Mouse (Mus musculus) gastrocnemius, adult 8-10 months (tissue): ENCODE data around the gene Zbtb3. TPM values are rescaled to one million over a fixed set of nuclear protein-coding genes. Genes with fewer than 3 reads are reported as not detected.
"Not testable (repeated sequence)": the region's sequence is repeated elsewhere in the genome, so short reads cannot be mapped to it uniquely, and the experiment has no call there.

Source experiments
- DNase-seq, 2 experiments: peaks; one replicate each; pipeline ENCODE4 v3.0.0; 2022; ENCODE audit warnings: low spot score in 2 of 2
- total RNA-seq, 4 experiments: library from RNA; stranded (reverse); gene quantifications; 2 replicates each; pipeline ENCODE4 v1.2.4; 2022

Zbtb3 gene
- total RNA-seq, 4 experiments from 2014 or later, result 0.82 to 1.1 (median 0.90) TPM

GRCm38 (mm10) chr19:8803204-8803780 lies 937 bp downstream of the Zbtb3 start:
- DNase-seq, result no peak

DNA sequence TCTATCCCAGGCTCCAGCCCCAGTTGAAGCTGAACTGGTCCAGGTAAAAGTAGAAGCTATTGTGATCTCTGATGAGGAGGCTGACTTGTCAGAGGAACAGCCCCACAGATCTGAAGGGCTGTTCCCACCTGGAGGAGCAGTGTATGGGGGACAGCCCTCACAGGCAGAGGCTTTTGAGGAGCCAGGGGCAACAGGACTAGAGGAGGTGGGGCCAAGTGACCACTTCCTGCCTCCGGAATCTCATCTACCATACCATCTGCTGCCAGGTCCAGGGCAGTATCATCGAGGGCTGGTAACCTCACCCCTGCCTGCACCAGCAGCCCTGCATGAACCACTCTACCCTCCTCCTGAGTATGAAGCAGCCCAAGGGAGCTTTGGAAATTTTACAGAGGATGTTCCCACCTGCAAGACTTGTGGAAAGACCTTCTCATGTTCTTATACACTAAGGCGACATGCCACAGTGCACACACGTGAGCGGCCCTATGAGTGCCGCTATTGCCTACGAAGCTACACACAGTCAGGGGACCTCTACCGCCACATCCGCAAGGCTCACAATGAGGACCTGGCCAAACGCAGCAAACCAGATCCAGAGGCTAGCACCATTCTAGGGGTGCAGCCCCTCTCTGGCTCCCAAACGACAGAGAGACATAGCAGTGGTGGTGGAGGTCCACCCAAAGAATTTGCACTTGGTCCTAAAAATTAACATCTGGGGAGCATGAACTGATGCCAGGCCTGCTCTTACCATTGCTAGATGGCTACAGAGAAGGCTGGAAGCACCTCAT lies 1.7 kb downstream of the Zbtb3 start:
- DNase-seq, result no peak

- DNase-seq, result no peak
These were observed 4.5 kb downstream of the Zbtb3 start for GRCm38 (mm10) chr19:8806810-8807209.

DNA sequence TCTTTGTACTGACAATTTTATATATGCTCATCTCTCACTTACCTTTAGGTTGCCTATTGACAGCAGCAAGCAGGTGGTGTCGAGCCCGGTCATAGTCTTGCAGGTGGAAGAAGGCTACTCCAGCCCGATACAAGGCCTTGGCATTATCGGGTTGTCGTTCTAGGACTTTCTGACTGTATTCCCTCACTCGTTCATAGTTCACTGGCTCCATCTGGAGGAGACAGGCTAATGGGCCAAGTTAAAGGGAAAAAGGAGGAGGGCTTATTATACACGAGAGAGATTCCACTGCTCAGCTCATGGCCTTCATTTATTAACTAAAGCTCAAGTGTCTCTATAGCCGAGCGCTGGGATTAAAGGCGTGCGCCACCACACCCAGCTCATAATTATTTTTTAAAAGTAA lies 13.5 kb downstream of the Zbtb3 start:
- DNase-seq, result no peak

DNA sequence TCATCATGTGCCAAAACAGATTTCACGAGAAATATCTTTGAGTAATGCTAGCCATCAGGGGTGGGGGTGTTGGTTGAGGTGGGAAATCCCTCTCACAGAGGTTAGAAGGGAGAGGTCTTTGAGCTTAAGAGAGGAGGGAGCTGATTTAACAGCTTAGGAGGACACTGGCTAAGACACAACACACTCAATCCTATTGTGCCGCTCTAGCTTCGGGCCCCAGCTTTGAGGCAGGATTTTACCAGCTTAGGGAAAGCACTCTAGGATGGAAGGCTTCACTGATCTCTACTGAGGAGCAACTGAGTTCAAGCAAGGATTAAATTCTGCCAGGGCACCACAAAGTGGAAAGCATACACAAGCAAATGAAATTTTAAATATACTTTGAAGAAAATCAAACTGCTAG lies 14.6 kb downstream of the Zbtb3 start:
- no peak for DNase-seq

DNA sequence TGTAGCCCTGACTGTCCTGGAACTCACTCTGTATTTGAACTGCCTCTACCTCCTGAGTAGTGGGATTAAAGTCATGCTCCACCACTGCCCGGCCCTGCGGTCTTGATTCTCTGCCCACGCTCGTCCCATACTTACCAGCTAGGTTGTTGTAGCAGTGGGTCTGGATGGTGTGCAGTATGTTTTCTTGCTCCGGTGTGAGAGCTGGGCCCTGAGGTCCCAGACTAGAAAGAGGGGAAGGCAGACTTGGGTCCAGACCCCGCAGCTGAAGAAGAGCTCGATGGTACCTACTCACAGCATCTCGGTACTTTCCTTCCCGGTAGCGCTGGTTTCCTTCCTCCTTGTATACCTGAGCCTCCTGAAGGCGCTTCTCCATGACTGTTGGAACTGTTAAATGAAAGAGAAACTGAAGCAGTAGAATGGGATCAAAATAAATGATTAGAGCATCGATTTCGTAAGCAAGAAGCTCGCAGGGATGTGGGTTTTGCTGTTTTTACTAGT lies 16.0 kb downstream of the Zbtb3 start:
- DNase-seq, result no peak

- peak; percentile 95 for DNase-seq
These were observed 16.6 kb downstream of the Zbtb3 start, which contains the start of gene Ttc9c for GRCm38 (mm10) chr19:8818801-8819595. TSS of gene Ttc9c (minus strand) at chr19:8819333.

GRCm38 (mm10) chr19:8819596-8820423 lies 17.5 kb downstream of the Zbtb3 start, which contains the start of gene Hnrnpul2:
TSS of gene Hnrnpul2 (plus strand) at chr19:8820010.
- peak; percentile 97 to 98 for DNase-seq

GRCm38 (mm10) chr19:8820424-8820956 lies 18.1 kb downstream of the Zbtb3 start:
- DNase-seq, result no peak

DNA sequence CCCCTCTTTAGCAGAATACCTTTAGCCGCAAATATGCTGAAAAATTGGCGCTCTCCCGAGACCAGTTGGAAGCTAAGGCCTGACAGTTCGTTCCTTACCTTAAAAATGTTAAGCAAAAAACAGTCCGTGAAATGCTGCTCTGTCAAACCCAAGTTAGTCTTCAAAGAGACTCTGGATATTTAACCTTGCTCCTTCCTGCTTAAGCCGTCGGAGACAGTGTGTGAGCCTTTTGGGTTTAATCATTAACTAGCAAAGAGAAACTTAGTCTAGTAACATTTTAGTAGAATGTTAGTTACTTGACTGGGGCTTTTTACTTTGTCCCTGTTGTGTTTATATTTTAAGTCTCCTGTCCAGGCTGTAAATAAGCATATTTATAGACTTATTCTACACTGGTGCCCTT lies 18.8 kb downstream of the Zbtb3 start:
- no peak for DNase-seq

DNA sequence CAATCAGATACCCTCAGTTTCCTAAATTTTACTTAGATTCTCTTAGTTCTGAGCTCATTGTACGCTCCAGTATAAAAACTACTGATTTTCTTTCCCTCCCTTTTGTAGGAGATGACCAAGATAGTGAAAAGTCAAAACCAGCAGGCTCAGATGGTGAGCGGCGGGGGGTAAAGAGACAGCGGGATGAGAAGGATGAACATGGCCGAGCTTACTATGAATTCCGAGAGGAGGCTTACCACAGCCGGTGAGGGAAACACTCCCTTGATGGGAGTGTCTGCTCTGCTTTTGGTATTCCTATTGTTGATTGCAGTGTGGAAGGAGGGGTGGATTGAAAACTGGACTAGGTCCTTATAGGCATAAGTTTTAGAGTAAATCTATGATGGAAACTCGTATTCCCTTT lies 20.3 kb downstream of the Zbtb3 start:
- no peak for DNase-seq

GRCm38 (mm10) chr19:8829660-8830059 lies 27.3 kb downstream of the Zbtb3 start, which contains the start of gene AC129217.1:
TSS of gene AC129217.1 (plus strand) at chr19:8829773.
- no peak for DNase-seq

DNA sequence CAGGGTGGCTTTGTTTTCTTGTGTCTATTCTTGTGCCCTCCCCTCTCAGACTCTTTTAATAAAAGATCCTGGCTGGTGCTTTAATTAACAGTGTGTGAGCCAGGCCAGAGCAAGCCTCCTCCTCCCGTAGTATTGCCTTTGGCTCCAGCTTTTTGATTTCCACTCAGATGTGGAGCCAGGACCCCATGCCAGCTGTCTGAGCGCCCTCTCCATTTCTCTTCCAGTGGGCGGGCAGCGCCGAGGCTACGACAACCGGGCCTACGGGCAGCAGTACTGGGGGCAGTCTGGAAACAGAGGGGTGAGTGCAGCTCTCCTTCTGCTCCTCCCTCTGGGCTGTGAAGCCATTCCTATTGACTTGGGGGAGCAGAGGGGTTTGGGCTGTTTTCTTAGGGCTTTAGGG lies 28.3 kb downstream of the Zbtb3 start:
- no peak for DNase-seq

DNA sequence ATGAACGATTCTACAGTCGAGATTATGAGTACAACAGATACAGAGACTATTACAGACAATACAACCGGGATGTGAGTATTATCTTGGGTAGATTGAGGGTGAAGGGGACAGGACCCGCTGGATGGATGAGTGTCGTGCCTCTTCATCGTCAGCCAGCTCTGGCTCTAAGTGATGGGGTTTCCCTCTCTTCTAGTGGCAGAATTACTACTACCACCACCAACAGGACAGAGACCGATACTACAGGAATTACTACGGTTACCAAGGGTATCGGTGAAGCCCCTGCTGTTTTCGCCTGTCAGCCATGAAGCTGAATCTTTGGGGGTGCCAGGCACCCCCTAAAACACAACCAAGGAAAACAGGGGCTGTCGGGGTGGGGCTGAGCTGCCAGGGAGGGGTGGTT lies 28.9 kb downstream of the Zbtb3 start:
- DNase-seq, result no peak

- DNase-seq, result no peak
These were observed 30.6 kb downstream of the Zbtb3 start for GRCm38 (mm10) chr19:8832971-8833370.

- DNase-seq, result not testable (repeated sequence)
These were observed 34.0 kb downstream of the Zbtb3 start for GRCm38 (mm10) chr19:8836327-8836726.

DNA sequence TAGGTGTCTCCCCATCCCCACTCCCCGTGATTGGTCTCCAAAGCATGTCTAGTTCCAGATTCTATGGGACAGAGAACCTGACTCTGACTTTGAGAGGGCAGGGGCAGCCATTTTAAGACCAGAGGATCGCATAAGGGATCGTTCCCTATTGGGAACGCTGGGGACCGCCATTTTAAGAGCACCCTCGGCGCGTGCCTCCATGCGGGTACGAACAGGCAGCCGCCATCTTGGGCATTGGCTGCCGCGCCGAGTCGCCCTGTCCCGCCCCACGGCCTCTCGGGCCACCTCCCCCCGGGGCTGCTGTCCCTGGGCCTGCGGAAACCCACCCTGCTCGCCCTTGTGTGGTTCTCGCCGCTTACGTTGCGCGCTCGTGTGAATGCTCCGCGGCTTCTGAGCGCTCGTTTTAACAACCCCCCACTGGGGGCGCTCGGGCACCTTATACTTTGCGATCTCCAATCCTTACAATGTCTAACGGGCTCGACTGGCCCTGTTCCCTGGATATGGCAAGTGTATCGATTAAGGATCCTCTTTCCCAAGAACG lies 35.0 kb downstream of the Zbtb3 start, which contains the start of gene Bscl2:
Gene Bscl2, plus strand, starts transcription at position 217 of the 541 bp plus-strand sequence.
- peak; percentile 71 to 74 for DNase-seq

- no peak for DNase-seq
These were observed 35.8 kb downstream of the Zbtb3 start for GRCm38 (mm10) chr19:8838041-8838730.

GRCm38 (mm10) chr19:8839103-8839907 lies 37.0 kb downstream of the Zbtb3 start, which contains the start of gene Gng3:
TSS of gene Gng3 (minus strand) at chr19:8839194.
- DNase-seq, result no peak
